Mouse (Mus musculus): Measurements from ENCODE around the gene Hagh.

Hagh gene

GRCm38 (mm10) chr17:24850065-24850772 lies 10.3 kb downstream of the Hagh start, which contains the start of gene Fahd1:
Gene Fahd1 (minus strand): TSS chr17:24850364.
- in situ Hi-C loops (cut with MboI, MseI), result no loop called here

GRCm38 (mm10) chr17:24850773-24851127 lies 10.8 kb downstream of the Hagh start:
- in situ Hi-C loops (cut with MboI, MseI), result no loop called here

GRCm38 (mm10) chr17:24851381-24852125 lies 11.6 kb downstream of the Hagh start:
- in situ Hi-C loops (cut with MboI, MseI), result no loop called here

- in situ Hi-C loops (cut with MboI, MseI), result no loop called here
Measured at GRCm38 (mm10) chr17:24855838-24856464, 16.0 kb downstream of the Hagh start.

- in situ Hi-C loops (cut with MboI, MseI), result no loop called here
Measured at GRCm38 (mm10) chr17:24856589-24856988, 16.6 kb downstream of the Hagh start.

GRCm38 (mm10) chr17:24857831-24858470 lies 18.0 kb downstream of the Hagh start:
- in situ Hi-C loops (cut with MboI, MseI), result no loop called here

GRCm38 (mm10) chr17:24858967-24859366 lies 19.0 kb downstream of the Hagh start:
- in situ Hi-C loops (cut with MboI, MseI), result no loop called here

GRCm38 (mm10) chr17:24860076-24860475 lies 20.1 kb downstream of the Hagh start:
- in situ Hi-C loops (cut with MboI, MseI), result no loop called here

GRCm38 (mm10) chr17:24861785-24862184 lies 21.8 kb downstream of the Hagh start:
- in situ Hi-C loops (cut with MboI, MseI), result no loop called here

GRCm38 (mm10) chr17:24865776-24866175 lies 25.8 kb downstream of the Hagh start, which contains the start of gene Igfals:
Gene Igfals (plus strand): TSS chr17:24865997.
- in situ Hi-C loops (cut with MboI, MseI), result no loop called here

- in situ Hi-C loops (cut with MboI, MseI), result no loop called here
Measured at GRCm38 (mm10) chr17:24867914-24868313, 28.0 kb downstream of the Hagh start.

GRCm38 (mm10) chr17:24873695-24874404 lies 33.9 kb downstream of the Hagh start:
- in situ Hi-C loops (cut with MboI, MseI), result no loop called here

- in situ Hi-C loops (cut with MboI, MseI), result no loop called here
Measured at GRCm38 (mm10) chr17:24874405-24874745, 34.4 kb downstream of the Hagh start.

- in situ Hi-C loops (cut with MboI, MseI), result no loop called here
Measured at GRCm38 (mm10) chr17:24874989-24875388, 35.0 kb downstream of the Hagh start.

- in situ Hi-C loops (cut with MboI, MseI), result no loop called here
Measured at GRCm38 (mm10) chr17:24877336-24878116, 37.6 kb downstream of the Hagh start.

GRCm38 (mm10) chr17:24878117-24878397 lies 38.1 kb downstream of the Hagh start:
- in situ Hi-C loops (cut with MboI, MseI), result no loop called here

GRCm38 (mm10) chr17:24878531-24878930 lies 38.6 kb downstream of the Hagh start:
- in situ Hi-C loops (cut with MboI, MseI), result no loop called here

- in situ Hi-C loops (cut with MboI, MseI), result no loop called here
Measured at GRCm38 (mm10) chr17:24881738-24882440, 41.9 kb downstream of the Hagh start.

- in situ Hi-C loops (cut with MboI, MseI), result no loop called here
Measured at GRCm38 (mm10) chr17:24884391-24884790, 44.4 kb downstream of the Hagh start.
